Mouse (Mus musculus) frontal cortex, adult (tissue): ENCODE data around the gene Spg7.
"Not testable (repeated sequence)": the region's sequence is repeated elsewhere in the genome, so short reads cannot be mapped to it uniquely, and the experiment has no call there.

Experiments used
- ATAC-seq: cut with Nextera tagmentation; 2 replicates; pipeline ENCODE4 v1.9.2; 2017; ENCODE audit warnings: mild to moderate bottlenecking, moderate library complexity, mixed read lengths; ENCODE audit not compliant: low TSS enrichment

The Spg7 gene

DNA sequence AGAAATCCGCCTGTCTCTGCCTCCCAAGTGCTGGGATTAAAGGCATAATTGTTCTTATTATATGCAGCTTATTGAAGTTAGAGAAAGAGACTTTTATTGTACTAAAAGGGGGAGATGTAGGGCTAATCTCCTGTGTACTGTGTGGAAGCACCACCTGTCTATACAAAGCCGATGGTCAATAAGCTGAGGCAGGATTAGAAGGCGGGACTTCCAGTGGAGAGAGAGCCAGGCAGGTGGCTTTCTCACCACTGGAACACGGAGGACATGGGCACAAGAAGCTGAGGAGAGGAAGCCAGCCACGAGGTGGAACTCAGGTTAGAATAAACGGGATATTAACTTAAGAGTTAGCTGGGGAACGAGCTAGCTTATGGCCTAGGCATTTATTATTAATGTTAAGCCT is at the start of gene Spg7:
Spg7 (plus strand) TSS at position 222 of the 400 bp plus-strand sequence.
- no peak for ATAC-seq

DNA sequence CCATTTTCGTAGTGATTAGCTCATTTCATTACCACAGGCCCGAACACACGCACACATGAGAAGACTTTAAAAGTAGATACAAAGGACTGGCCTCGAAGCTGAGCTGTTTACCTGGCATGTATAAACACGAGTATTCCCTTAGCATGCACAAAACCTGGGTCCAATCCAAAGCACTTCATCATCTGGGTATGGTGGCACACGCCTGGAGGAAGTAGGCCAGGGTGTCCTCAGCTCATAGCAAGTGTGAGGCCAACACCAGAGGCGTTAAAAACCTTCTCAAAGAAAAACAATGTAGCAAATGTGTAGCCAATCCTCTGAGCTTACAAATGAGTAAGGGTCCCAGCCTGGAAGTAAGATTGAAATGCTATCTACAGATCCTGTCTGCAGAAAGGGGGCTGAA is 48.3 kb upstream of the Spg7 start:
- peak; percentile 52; the same call in 1 of the 2 replicates for ATAC-seq

GRCm38 (mm10) chr8:123015074-123015473 is 47.7 kb upstream of the Spg7 start:
- ATAC-seq = no peak

DNA sequence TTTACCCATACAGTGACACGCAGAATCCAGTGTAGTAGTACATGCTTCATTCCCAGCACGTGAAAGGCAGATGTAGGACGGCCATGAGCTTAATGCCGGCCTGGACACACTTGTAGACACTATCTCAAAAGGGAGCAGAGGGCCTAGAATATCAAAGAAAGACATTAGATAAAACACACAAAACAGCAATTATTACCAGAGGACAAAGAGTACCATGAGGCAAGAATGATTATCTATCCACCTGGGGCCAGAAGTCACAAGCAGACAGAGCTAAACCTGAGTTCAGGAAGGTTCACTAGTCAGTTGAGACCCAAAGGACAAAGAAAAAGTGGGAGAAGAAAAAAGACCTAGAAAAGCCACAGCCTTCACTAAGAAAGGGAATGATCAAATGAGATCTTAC is 45.6 kb upstream of the Spg7 start:
- no peak for ATAC-seq

DNA sequence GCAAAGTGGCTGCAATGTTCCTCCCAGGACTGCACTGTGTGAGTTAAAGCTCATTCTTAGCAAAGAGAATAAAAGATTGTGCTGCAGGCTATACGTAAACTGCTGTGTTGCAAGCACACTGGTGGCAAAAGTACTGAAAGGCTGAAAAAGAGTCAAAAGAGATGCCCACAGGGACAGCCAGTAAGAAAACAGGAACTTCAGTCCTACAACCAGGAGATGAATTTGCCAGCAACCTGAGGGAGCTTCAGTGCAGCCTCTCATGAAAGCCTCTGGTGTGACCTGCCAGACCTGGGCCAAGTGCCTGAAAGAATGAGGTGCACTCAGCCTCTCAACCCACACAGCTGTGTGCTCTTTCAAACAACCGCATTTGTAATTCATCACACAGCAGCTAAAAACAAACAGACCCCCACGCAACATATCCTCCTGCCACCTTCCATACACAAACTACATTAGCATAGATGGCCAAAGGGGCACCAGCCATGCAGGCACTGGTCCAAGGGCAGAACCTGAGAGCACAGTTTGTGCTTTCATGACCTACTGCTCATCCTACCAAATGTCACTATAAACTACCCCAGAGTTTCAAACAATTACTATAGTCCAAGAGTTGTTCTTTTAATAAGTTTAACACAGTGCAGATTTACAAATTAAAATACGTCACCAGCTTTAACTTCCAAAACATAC is 44.1 kb upstream of the Spg7 start:
- no peak for ATAC-seq

DNA sequence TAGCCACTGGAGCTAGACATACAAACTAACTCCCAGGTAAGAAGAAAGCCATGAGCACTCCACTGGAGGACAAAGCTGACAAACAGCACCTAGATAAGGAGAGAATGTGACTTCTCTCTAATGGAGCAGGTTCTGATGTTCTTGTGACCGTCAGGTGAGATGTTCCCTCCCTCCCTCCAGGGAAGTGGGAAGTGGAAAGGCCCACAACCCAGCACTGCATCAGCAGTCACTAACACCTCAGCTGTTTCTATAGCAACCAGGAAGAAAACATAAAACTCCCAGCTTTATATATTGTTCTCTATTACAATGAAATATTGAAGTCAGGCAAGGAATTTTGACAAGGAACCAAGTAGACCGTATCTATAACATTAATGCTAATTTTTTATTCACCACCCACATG is 42.7 kb upstream of the Spg7 start:
- no peak for ATAC-seq

- ATAC-seq = no peak
Measured at GRCm38 (mm10) chr8:123020859-123021258, 41.9 kb upstream of the Spg7 start.

DNA sequence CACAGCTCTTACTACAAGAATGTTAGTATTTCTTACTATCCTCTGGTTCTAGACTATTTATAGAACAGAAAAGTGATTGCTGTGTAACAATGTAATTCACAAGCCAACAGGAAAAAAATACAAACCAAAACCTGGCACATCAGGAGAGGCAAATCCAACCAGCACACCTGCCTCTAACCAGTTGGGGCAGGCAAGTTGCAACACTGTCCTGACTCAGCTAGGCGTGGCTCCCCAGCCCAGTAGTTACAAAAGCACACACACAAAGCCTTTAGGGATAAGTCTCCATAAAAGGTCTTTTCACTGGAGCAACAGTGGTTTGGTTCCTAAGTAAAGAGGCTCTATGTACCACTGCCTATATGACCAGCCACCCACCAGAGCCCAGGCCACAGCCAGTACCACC is 41.5 kb upstream of the Spg7 start:
- ATAC-seq = no peak

DNA sequence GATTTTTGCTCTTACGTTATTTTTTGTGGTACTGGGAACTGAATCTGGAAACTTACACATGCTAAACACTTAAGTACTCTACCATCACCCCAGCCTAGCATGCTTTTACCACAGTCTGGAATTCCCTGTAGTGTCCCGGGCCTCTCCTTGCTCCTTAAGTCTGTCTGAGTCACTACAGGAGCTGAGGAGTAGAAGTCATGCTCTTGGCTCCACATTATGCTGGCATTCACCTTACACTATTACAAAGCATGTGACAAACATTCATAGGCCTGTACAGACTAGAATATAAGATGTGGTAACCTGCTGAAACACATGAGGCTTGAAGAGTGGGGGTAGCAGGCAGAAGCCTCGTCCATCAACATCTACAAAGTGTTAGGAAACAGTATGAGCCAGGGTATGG is 40.0 kb upstream of the Spg7 start:
- ATAC-seq = no peak

- no peak for ATAC-seq
Measured at GRCm38 (mm10) chr8:123024226-123024625, 38.5 kb upstream of the Spg7 start.

- ATAC-seq = no peak
Measured at GRCm38 (mm10) chr8:123025951-123026351, 36.8 kb upstream of the Spg7 start.

GRCm38 (mm10) chr8:123027786-123028185 is 35.0 kb upstream of the Spg7 start:
- ATAC-seq = no peak

DNA sequence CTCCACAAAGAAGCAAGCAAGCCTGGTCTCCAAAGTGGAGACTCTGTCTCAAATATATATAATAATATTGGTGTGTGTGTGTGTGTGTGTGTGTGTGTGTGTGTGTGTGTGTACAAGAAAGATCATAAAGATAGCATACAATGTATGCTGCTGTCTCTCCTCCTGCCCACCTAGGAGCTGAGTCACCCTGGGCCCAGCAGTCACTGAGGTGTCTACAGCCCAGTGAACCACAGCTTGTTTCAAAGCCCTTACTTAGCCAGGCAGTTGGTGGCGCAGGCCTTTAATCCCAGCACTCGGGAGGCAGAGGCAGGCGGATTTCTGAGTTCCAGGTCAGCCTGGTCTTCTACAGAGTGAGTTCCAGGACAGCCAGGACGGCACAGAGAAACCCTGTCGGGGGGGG is 32.7 kb upstream of the Spg7 start:
- ATAC-seq = not testable (repeated sequence)

GRCm38 (mm10) chr8:123031321-123031978 is 31.3 kb upstream of the Spg7 start:
- no peak for ATAC-seq

DNA sequence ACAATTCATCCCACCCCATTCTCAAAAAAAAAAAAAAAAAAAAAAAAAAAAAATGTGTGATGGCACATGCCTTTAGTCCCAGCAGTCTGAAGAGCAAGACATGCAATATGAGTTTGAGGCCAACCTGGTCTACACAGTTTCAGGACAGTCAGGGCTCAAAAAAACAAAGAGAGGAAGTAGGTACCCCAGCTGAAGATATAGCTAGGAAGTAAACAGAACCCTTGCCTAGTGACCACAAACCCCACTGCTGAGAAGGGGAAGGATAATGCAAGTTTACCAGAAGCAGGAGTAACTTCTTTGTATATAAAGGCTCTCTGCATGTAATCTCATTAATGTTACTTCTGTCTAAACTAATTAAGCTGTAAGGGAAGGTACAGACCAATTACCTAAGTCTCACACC is 30.0 kb upstream of the Spg7 start:
- ATAC-seq = no peak

DNA sequence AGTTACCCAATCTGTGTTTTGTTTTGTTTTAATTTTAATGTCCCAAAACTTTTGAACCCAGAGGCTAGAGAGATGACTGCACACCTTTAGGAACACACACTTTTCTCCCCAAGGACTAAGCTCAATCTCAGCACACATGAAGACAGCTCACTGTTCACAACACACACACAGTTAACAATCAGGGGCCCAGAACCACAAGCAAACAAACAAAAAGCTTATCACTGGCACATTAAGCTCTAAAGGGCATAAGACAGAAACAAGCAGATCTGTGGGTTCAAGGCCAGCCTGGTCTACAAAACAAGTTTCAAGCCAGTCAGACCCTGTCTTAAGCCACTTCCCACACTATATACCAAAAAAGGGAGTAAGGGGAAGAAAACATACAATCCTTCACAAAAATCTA is 29.3 kb upstream of the Spg7 start:
- no peak for ATAC-seq

- no peak for ATAC-seq
Measured at GRCm38 (mm10) chr8:123034171-123034570, 28.6 kb upstream of the Spg7 start.

DNA sequence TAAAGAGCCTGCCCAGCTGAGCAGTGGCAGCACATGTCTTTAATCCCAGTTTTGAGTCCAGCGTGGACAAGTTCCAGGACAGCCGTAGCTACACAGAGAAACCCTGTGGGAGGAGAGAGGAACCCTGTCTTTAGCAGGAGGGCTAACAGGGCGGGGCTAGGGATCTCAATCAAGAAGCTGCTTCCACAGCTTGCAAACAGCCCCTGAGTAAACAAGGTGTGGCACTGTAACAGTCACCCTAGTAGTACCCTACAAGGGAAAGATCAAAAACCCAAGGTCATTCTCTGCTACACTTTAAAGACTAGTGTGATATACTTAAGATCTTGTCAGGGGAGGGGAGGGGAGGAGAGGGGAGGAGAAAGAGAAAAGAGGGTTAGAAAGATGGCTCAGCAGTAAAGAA is 25.8 kb upstream of the Spg7 start:
- ATAC-seq = no peak

GRCm38 (mm10) chr8:123037487-123037886 is 25.3 kb upstream of the Spg7 start:
- no peak for ATAC-seq

- no peak for ATAC-seq
Measured at GRCm38 (mm10) chr8:123038351-123038750, 24.4 kb upstream of the Spg7 start.

- ATAC-seq = no peak
Measured at GRCm38 (mm10) chr8:123039376-123040109, 23.2 kb upstream of the Spg7 start.

GRCm38 (mm10) chr8:123040110-123040650 is 22.6 kb upstream of the Spg7 start:
- ATAC-seq = no peak
